Comparison of ENCODE assay signal across 20 mouse cellular contexts in genomic region chr4:70705128-70705752, GRCm38 (mm10).
"Had no signal": no experiment of that assay in that cellular context is flagged by ENCODE, and none has a peak within 500 bp of the region (broad histone marks: within the 10 kb centered on the region; RNA-seq: fewer than 3 reads in every experiment).

No protein-coding gene starts in this region.

- H3K9me3 ChIP-seq: liver, embryonic 13.5 days; liver, embryonic 15.5 days; lung, embryonic 15.5 days; megakaryocyte, embryonic 14.5 days; neural tube, embryonic 13.5 days; neural tube, embryonic 15.5 days had no signal

- H3K9ac ChIP-seq: liver, embryonic 13.5 days; liver, embryonic 15.5 days; liver, postnatal 0 days; lung, embryonic 15.5 days; neural tube, embryonic 13.5 days; neural tube, embryonic 15.5 days had no signal

- H3K36me3 ChIP-seq: liver, embryonic 13.5 days; liver, embryonic 15.5 days; lung, embryonic 15.5 days; neural tube, embryonic 13.5 days; neural tube, embryonic 15.5 days had no signal

- ATAC-seq: liver, postnatal 0 days; lung, postnatal 0 days had no signal

- H3K4me3 ChIP-seq: liver, embryonic 13.5 days; liver, embryonic 15.5 days; lung, embryonic 15.5 days; megakaryocyte, embryonic 14.5 days; myocyte; neural tube, embryonic 13.5 days; neural tube, embryonic 15.5 days had no signal

- H3K4me1 ChIP-seq: liver, embryonic 13.5 days; liver, embryonic 15.5 days; lung, embryonic 15.5 days; megakaryocyte, embryonic 14.5 days; neural tube, embryonic 13.5 days; neural tube, embryonic 15.5 days had no signal

- DNase-seq: liver; liver, embryonic 13.5 days; liver, postnatal 0 days; lung, adult 2 months; lung, postnatal 14 days; lung, postnatal 36 days; right cerebral cortex, adult 18-20 months; right cerebral cortex, postnatal 14 days; thymus, adult 2 months; thymus, postnatal 25 days; thymus, postnatal 4 days had no signal

- H3K27ac ChIP-seq: liver, embryonic 13.5 days; liver, embryonic 15.5 days; lung, embryonic 15.5 days; macrophage; neural tube, embryonic 13.5 days; neural tube, embryonic 15.5 days had no signal

- H3K27me3 ChIP-seq: liver, embryonic 13.5 days; liver, embryonic 15.5 days; lung, embryonic 15.5 days; megakaryocyte, embryonic 14.5 days; neural tube, embryonic 13.5 days; neural tube, embryonic 15.5 days had no signal

- H3K4me2 ChIP-seq: liver, embryonic 11.5 days; liver, embryonic 13.5 days; liver, embryonic 15.5 days; lung, embryonic 15.5 days; neural tube, embryonic 13.5 days; neural tube, embryonic 15.5 days had no signal
